Mouse (Mus musculus) MEL (cell line): Measurements from ENCODE around the gene Cfap54. TPM values are rescaled to one million over a fixed set of nuclear protein-coding genes. Genes with fewer than 3 reads are reported as not detected.

ENCODE experiments used
- DNase-seq: peaks from one replicate; pipeline ENCODE4 v3.0.0; 2011; ENCODE audit warnings: low read depth, low spot score
- H3K27ac ChIP-seq: 2 replicates; pipeline ENCODE4 v1.5.1; 2012; ENCODE audit warnings: low read depth, mild to moderate bottlenecking, control low read depth, low read length, moderate library complexity; ENCODE audit not compliant: control insufficient read depth
- H3K27me3 ChIP-seq, 2 experiments: fragments of 150-350 bp in 1 of 2; sonication (generic) in 1 of 2; 2 replicates each; pipeline ENCODE4 v1.6.1; 2012; ENCODE audit warnings: low read length in 2 of 2, mild to moderate bottlenecking in 2 of 2, improper control_type of control experiment in 1 of 2, moderate library complexity in 1 of 2; ENCODE audit not compliant: insufficient read depth in 2 of 2, control insufficient read depth in 1 of 2
- H3K36me3 ChIP-seq, 2 experiments: 2 replicates each; pipeline ENCODE4 v1.6.1; 2012 to 2014; ENCODE audit warnings: low read length in 2 of 2, improper control_type of control experiment in 1 of 2, inconsistent platforms in 1 of 2, mild to moderate bottlenecking in 1 of 2; ENCODE audit not compliant: insufficient read depth in 2 of 2, control insufficient read depth in 1 of 2
- H3K4me1 ChIP-seq, 2 experiments: fragments of 150-350 bp in 1 of 2; sonication (generic) in 1 of 2; 2 replicates each; pipeline ENCODE4 v1.6.1; 2012; ENCODE audit warnings: low read length in 2 of 2, improper control_type of control experiment in 1 of 2, mild to moderate bottlenecking in 1 of 2; ENCODE audit not compliant: insufficient read depth in 2 of 2, control insufficient read depth in 1 of 2
- H3K4me3 ChIP-seq, 2 experiments: fragments of 150-350 bp in 1 of 2; sonication (generic) in 1 of 2; 2 replicates each; pipeline ENCODE4 v1.5.1; 2012; ENCODE audit warnings: low read depth in 2 of 2, low read length in 2 of 2, mild to moderate bottlenecking in 2 of 2, moderate library complexity in 2 of 2, control low read depth in 1 of 2, improper control_type of control experiment in 1 of 2; ENCODE audit not compliant: control insufficient read depth in 1 of 2, insufficient read depth in 1 of 2
- H3K79me2 ChIP-seq: 2 replicates; pipeline ENCODE4 v1.6.1; 2012; ENCODE audit warnings: mild to moderate bottlenecking, low read length, moderate library complexity; ENCODE audit not compliant: control insufficient read depth, poor library complexity, insufficient read depth
- H3K9ac ChIP-seq: 2 replicates; pipeline ENCODE4 v1.6.1; 2012; ENCODE audit warnings: low read depth, mild to moderate bottlenecking, control low read depth, low read length, moderate library complexity; ENCODE audit not compliant: control insufficient read depth, poor library complexity, severe bottlenecking
- H3K9me3 ChIP-seq: fragments of 150-350 bp; sonication (generic); replicated peaks from 2 replicates; pipeline ENCODE4 v1.6.1; 2012; ENCODE audit warnings: mild to moderate bottlenecking, low read length, improper control_type of control experiment, moderate library complexity; ENCODE audit not compliant: insufficient read depth
- CHD1 ChIP-seq: IDR thresholded peaks from 2 replicates; pipeline ENCODE4 v1.6.1; 2012; ENCODE audit warnings: low read depth, mild to moderate bottlenecking, inconsistent platforms, low read length, improper control_type of control experiment
- EP300 ChIP-seq, 2 experiments: IDR thresholded peaks; 2 replicates each; pipeline ENCODE4 v1.6.1; 2011; ENCODE audit warnings: improper control_type of control experiment in 2 of 2, low read length in 2 of 2, low read depth in 1 of 2, mild to moderate bottlenecking in 1 of 2
- ETS1 ChIP-seq: IDR thresholded peaks from 2 replicates; pipeline ENCODE4 v1.6.1; 2012; ENCODE audit warnings: low read depth, mild to moderate bottlenecking, inconsistent platforms, low read length, improper control_type of control experiment, moderate library complexity
- GATA1 ChIP-seq: IDR thresholded peaks from 2 replicates; pipeline ENCODE4 v1.6.1; 2011; ENCODE audit warnings: low read depth, low read length, improper control_type of control experiment
- JUND ChIP-seq: IDR thresholded peaks from 2 replicates; pipeline ENCODE4 v1.6.1; 2011; ENCODE audit warnings: low read depth, mild to moderate bottlenecking, improper control_type of control experiment, low read length
- MAFK ChIP-seq: IDR thresholded peaks from 2 replicates; pipeline ENCODE4 v1.6.1; 2011; ENCODE audit warnings: low read depth, mild to moderate bottlenecking, low read length, improper control_type of control experiment, borderline replicate concordance
- MXI1 ChIP-seq: IDR thresholded peaks from 2 replicates; pipeline ENCODE4 v1.6.1; 2011; ENCODE audit warnings: mild to moderate bottlenecking, low read depth, low read length, improper control_type of control experiment
- MYB ChIP-seq: IDR thresholded peaks from 2 replicates; pipeline ENCODE4 v1.6.1; 2011; ENCODE audit warnings: mild to moderate bottlenecking, low read depth, low read length, improper control_type of control experiment
- NRF1 ChIP-seq: IDR thresholded peaks from 2 replicates; pipeline ENCODE4 v1.6.1; 2014; ENCODE audit warnings: low read depth, mild to moderate bottlenecking, inconsistent platforms, low read length, improper control_type of control experiment, moderate library complexity; ENCODE audit not compliant: poor library complexity, insufficient read depth, severe bottlenecking
- POLR2AphosphoS2 ChIP-seq: IDR thresholded peaks from 2 replicates; pipeline ENCODE4 v1.6.1; 2011; ENCODE audit warnings: low read length, improper control_type of control experiment
- POLR2AphosphoS5 ChIP-seq: IDR thresholded peaks from 2 replicates; pipeline ENCODE4 v1.6.1; 2012; ENCODE audit warnings: low read depth, borderline replicate concordance, mild to moderate bottlenecking, inconsistent platforms, low read length, moderate library complexity, mixed read lengths
- RAD21 ChIP-seq: IDR thresholded peaks from 2 replicates; pipeline ENCODE4 v1.6.1; 2011; ENCODE audit warnings: mild to moderate bottlenecking, low read depth, low read length, improper control_type of control experiment
- RCOR1 ChIP-seq: IDR thresholded peaks from 2 replicates; pipeline ENCODE4 v1.6.1; 2012; ENCODE audit warnings: low read depth, mild to moderate bottlenecking, inconsistent platforms, low read length, improper control_type of control experiment
- TCF12 ChIP-seq: IDR thresholded peaks from 2 replicates; pipeline ENCODE4 v1.6.1; 2014; ENCODE audit warnings: low read depth, mild to moderate bottlenecking, inconsistent platforms, low read length, improper control_type of control experiment, moderate library complexity
- USF2 ChIP-seq, 2 experiments: IDR thresholded peaks; 2 replicates each; pipeline ENCODE4 v1.6.1; 2011 to 2012; ENCODE audit warnings: improper control_type of control experiment in 2 of 2, low read length in 2 of 2, borderline replicate concordance in 1 of 2, inconsistent platforms in 1 of 2, low read depth in 1 of 2, mild to moderate bottlenecking in 1 of 2; ENCODE audit not compliant: insufficient read depth in 1 of 2
- ZC3H11A ChIP-seq: IDR thresholded peaks from 2 replicates; pipeline ENCODE4 v1.6.1; 2012; ENCODE audit warnings: low read depth, mild to moderate bottlenecking, inconsistent platforms, low read length, improper control_type of control experiment
- ZMIZ1 ChIP-seq: IDR thresholded peaks from 2 replicates; pipeline ENCODE4 v1.6.1; 2012; ENCODE audit warnings: low read depth, mild to moderate bottlenecking, inconsistent platforms, low read length, improper control_type of control experiment, moderate library complexity
- ZNF384 ChIP-seq: IDR thresholded peaks from 2 replicates; pipeline ENCODE4 v1.6.1; 2012; ENCODE audit warnings: low read depth, mild to moderate bottlenecking, inconsistent platforms, low read length, improper control_type of control experiment
- polyA plus RNA-seq, 2 experiments: library from polyadenylated mRNA; stranded (reverse) in 1 of 2; unstranded in 1 of 2; fragments of >175 nt in 1 of 2; fragments of >200 nt in 1 of 2; gene quantifications; 2 replicates each; pipeline versions ENCODE4 v1.2.1 to v1.2.4; 2012; ENCODE audit warnings: low replicate concordance in 2 of 2, low read depth in 1 of 2; ENCODE audit not compliant: insufficient read length in 2 of 2, insufficient read depth in 1 of 2, missing spikeins in 1 of 2
- total RNA-seq: library from RNA; depleted of rRNA; stranded (reverse); fragments of 300-350 nt; gene quantifications from 2 replicates; pipeline ENCODE4 v1.2.3, GENCODE M21; 2012

The Cfap54 gene
- total and polyA plus RNA-seq, 3 experiments, result 2.0 to 2.7 TPM; not detected in 1

DNA sequence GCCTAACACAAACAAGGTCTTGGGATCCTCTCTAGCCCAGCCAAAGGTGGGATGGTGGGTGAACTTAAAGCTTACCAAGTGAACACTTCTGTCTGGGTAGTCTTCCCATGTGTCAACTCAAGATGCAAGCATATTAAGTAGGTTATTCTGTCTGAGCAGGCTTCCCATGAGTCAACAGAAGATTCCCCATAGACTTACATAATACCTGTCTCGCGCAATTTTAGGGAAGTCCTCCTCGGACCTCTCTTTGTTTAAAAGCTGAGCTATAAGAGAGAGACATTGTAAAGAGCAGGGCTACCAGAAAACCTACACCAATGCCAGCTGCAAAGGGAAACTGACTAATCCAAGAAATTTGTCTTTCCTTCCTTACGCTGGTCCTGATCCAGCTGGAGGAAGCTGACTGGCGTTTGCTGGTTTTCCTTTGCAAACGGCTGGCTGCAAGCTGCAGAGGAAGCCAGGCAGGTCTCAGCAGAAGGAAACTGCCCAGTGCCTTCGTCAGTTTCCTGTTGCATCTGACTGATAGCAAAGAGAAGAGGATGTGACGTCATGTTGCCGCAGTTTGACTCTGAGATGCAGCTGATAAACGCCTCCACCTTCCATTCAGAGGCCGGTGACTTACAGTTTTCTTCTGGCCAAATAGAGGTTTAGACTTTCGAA is 42.7 kb upstream of the Cfap54 start (continued):
- TF ChIP-seq EP300 (IDR thresholded peaks at IDR 0.05; ENCODE audit: low read depth in 1 of 2, low read length in 2 of 2) (peak; percentile 89 to 94), RAD21 (no peak), USF2 (IDR thresholded peaks at IDR 0.05; ENCODE audit: borderline replicate concordance in 1 of 2, insufficient read depth in 1 of 2, low read depth in 1 of 2, low read length in 2 of 2) (no peak), MXI1 (peak; percentile 22; the same call in 1 of the 2 replicates), MYB (peak; percentile 65), POLR2AphosphoS2 (peak; percentile 79), ZNF384 (no peak), JUND (peak; percentile 45; the same call in 1 of the 2 replicates), TCF12 (peak; percentile 85), ETS1 (peak; percentile 97), ZMIZ1 (no peak), ZC3H11A (no peak), GATA1 (peak; percentile 97), RCOR1 (no peak), MAFK (no peak), POLR2AphosphoS5 (no peak), NRF1 (no peak)
- TF ChIP-seq, all 39 proteins: peak for 14

GRCm38 (mm10) chr10:93123310-93123709 is 41.9 kb upstream of the Cfap54 start:
- peaks cover 24 to 50% of the 10 kb centered on the region in 2 experiments for H3K4me1 ChIP-seq
- peak overlapping the region; percentile 5 to 41; a peak in 2 of 4 replicates for H3K4me3 ChIP-seq
- H3K36me3 ChIP-seq, result peaks cover 0 to 59% of the 10 kb centered on the region in 2 experiments; a peak in 3 of 4 replicates
- peak; percentile 51 for DNase-seq
- H3K27ac ChIP-seq, result peak overlapping the region; percentile 91
- no peaks in the 10 kb centered on the region for H3K9me3 ChIP-seq
- H3K9ac ChIP-seq, result peak overlapping the region; percentile 49
- H3K79me2 ChIP-seq, result no peaks in the 10 kb centered on the region
- TF ChIP-seq MYB, result no peak
- 0 out of 2 replicates have a peak, but pooled peaks have one; percentile 14 for TF ChIP-seq CHD1
- TF ChIP-seq, all 39 proteins: peak for 1
- H3K27me3 ChIP-seq, result no peaks in the 10 kb centered on the region
